Mouse (Mus musculus) ES-Bruce4 (cell line): ENCODE results near the gene Cenpb.

Experiments
- CTCF ChIP-seq: IDR thresholded peaks from one replicate; pipeline ENCODE4 v1.8.1; 2011; ENCODE audit warnings: low read depth, low read length
- POLR2A ChIP-seq: IDR thresholded peaks from one replicate; pipeline ENCODE4 v1.8.1; 2011; ENCODE audit warnings: low read length; ENCODE audit not compliant: insufficient read depth

GRCm38 (mm10) chr2:131208356-131208755 lies 28.5 kb upstream of the Cenpb start:
- TF ChIP-seq CTCF (no peak), POLR2A (no peak)
